11 mouse cellular contexts compared by ENCODE assay signal in genomic region chr14:124195331-124195730, GRCm38 (mm10).
DNase-seq lines count a peak whose midpoint lies in the region; ATAC-seq and TF ChIP-seq lines count a peak whose summit lies in the region.
"Had no signal": no experiment of that assay in that cellular context is flagged by ENCODE, and none has a peak within 500 bp of the region (broad histone marks: within the 10 kb centered on the region; RNA-seq: fewer than 3 reads in every experiment).

No protein-coding gene starts in this region.

- no peaks in the 10 kb centered on the region for H3K36me3 ChIP-seq in CH12.LX (replicated peaks in 1 of 2; ENCODE audit: control insufficient read depth in 1 of 2, insufficient read depth in 1 of 2, low read length in 1 of 2)
- no peaks in the 10 kb centered on the region for H3K36me3 ChIP-seq in forebrain, embryonic 14.5 days (ENCODE audit: control insufficient read depth, insufficient read depth, low read length)
- H3K36me3 ChIP-seq in midbrain, embryonic 13.5 days, result no peaks in the 10 kb centered on the region
- H3K36me3 ChIP-seq: liver, embryonic 13.5 days had no signal

- H3K27me3 ChIP-seq in CH12.LX (replicated peaks), result no peaks in the 10 kb centered on the region
- H3K27me3 ChIP-seq in forebrain, embryonic 14.5 days (replicated peaks; ENCODE audit: control insufficient read depth, insufficient read depth, low read length), result no peaks in the 10 kb centered on the region; the same call in 1 of the 2 replicates
- peaks cover 11% of the 10 kb centered on the region; the same call in 1 of the 2 replicates for H3K27me3 ChIP-seq in midbrain, embryonic 13.5 days

- no peak overlapping the region for H3K4me2 ChIP-seq in CH12.LX (ENCODE audit: insufficient read depth, low read depth, poor library complexity, severe bottlenecking)
- peak overlapping the region; percentile 33 for H3K4me2 ChIP-seq in forebrain, embryonic 14.5 days (ENCODE audit: low read length)
- H3K4me2 ChIP-seq in midbrain, embryonic 13.5 days (replicated peaks), result peak overlapping the region; percentile 37
- H3K4me2 ChIP-seq: liver, embryonic 13.5 days had no signal

- no peaks in the 10 kb centered on the region for H3K79me2 ChIP-seq in CH12.LX (replicated peaks; ENCODE audit: control insufficient read depth, extremely low read depth, insufficient read depth, poor library complexity, severe bottlenecking)

- dilution Hi-C loops in CH12.LX (cut with MboI; ENCODE audit: extremely low pct_ligation_motif_present, extremely low pct_unique_long_range_greater_than_20kb, low sequenced_read_pairs), result no loop called here

- ATAC-seq in forebrain, embryonic 14.5 days, result no peak
- no peak for ATAC-seq in midbrain, embryonic 13.5 days

- H3K9me3 ChIP-seq in CH12.LX (replicated peaks; ENCODE audit: low read length), result peaks cover 7% of the 10 kb centered on the region
- H3K9me3 ChIP-seq in forebrain, embryonic 14.5 days (replicated peaks; ENCODE audit: control insufficient read depth, low read length), result no peaks in the 10 kb centered on the region
- no peaks in the 10 kb centered on the region for H3K9me3 ChIP-seq in midbrain, embryonic 13.5 days
- H3K9me3 ChIP-seq: liver, embryonic 13.5 days had no signal

- DNase-seq in adrenal gland, postnatal 10 days, result peak; percentile 7
- no peak for DNase-seq in adrenal gland, postnatal 14 days
- peak; percentile 1 for DNase-seq in CH12.LX (ENCODE audit: extremely low read depth)
- peak; percentile 27 for DNase-seq in forebrain, embryonic 14.5 days (ENCODE audit: low spot score)
- DNase-seq in cerebellum, adult 8-10 months, result no peak
- no peak for DNase-seq in left cerebral cortex, postnatal 25 days (ENCODE audit: low spot score in 2 of 2)
- no peak for DNase-seq in testis, postnatal 14 days (ENCODE audit: low spot score)
- DNase-seq: adrenal gland, adult 2 months; kidney, postnatal 25 days; liver, embryonic 13.5 days had no signal

- intact Hi-C loops in left cerebral cortex, postnatal 25 days (cut with DNase I), result loop anchor here (10.0 kb wide), 1 partner anchor 571 kb away; the partner anchor contains the start of gene Nalcn

- no peak for TF ChIP-seq EP300 in CH12.LX (IDR thresholded peaks at IDR 0.05; ENCODE audit: low read length)

- no peak overlapping the region for H3K9ac ChIP-seq in CH12.LX (ENCODE audit: insufficient read depth, low read depth)
- no peak overlapping the region for H3K9ac ChIP-seq in forebrain, embryonic 14.5 days (ENCODE audit: low read length)
- H3K9ac ChIP-seq in midbrain, embryonic 13.5 days (replicated peaks), result no peak overlapping the region
- H3K9ac ChIP-seq: liver, embryonic 13.5 days had no signal

- TF ChIP-seq POLR2A in CH12.LX (IDR thresholded peaks at IDR 0.05; ENCODE audit: low read depth, low read length), result no peak

- WGBS in forebrain, embryonic 14.5 days, result 27% methylated on average over 10 of the region's 10 CpGs
- WGBS in midbrain, embryonic 13.5 days, result 30% methylated on average over 10 of the region's 10 CpGs

- no peak for TF ChIP-seq RAD21 in CH12.LX (IDR thresholded peaks at IDR 0.05; ENCODE audit: low read depth, low read length)

- in situ Hi-C loops in CH12.LX (cut with MboI; ENCODE audit: low pct_ligation_motif_present, low pct_unique_long_range_greater_than_20kb, low sequenced_read_pairs), result no loop called here

- no peak for TF ChIP-seq CTCF in CH12.LX (conservative IDR thresholded peaks at IDR 0.05 in 1 of 2, IDR thresholded peaks at IDR 0.05 in 1 of 2; ENCODE audit: low read depth in 2 of 2, low read length in 2 of 2)

- no peak overlapping the region for H3K4me3 ChIP-seq in CH12.LX (replicated peaks in 1 of 3; ENCODE audit: low read depth in 2 of 3, low read length in 2 of 3, poor library complexity in 1 of 3)
- H3K4me3 ChIP-seq in forebrain, embryonic 14.5 days (ENCODE audit: low read depth, low read length), result no peak overlapping the region
- H3K4me3 ChIP-seq in midbrain, embryonic 13.5 days (replicated peaks), result no peak overlapping the region; the same call in 1 of the 2 replicates
- H3K4me3 ChIP-seq: liver, embryonic 13.5 days had no signal

- H3K27ac ChIP-seq in CH12.LX (ENCODE audit: insufficient read depth, low read depth), result no peak overlapping the region
- no peak overlapping the region for H3K27ac ChIP-seq in forebrain, embryonic 14.5 days (ENCODE audit: low read depth, low read length)
- H3K27ac ChIP-seq in midbrain, embryonic 13.5 days, result 0 out of 2 replicates have a peak overlapping the region, but pooled peaks have one; percentile 0
- H3K27ac ChIP-seq: liver, embryonic 13.5 days had no signal

- no peaks in the 10 kb centered on the region for H3K4me1 ChIP-seq in CH12.LX (ENCODE audit: control insufficient read depth in 1 of 2, insufficient read depth in 2 of 2)
- H3K4me1 ChIP-seq in forebrain, embryonic 14.5 days (ENCODE audit: control insufficient read depth, insufficient read depth, low read length), result peaks cover 5% of the 10 kb centered on the region
- H3K4me1 ChIP-seq in midbrain, embryonic 13.5 days (replicated peaks), result peaks cover 20% of the 10 kb centered on the region
- H3K4me1 ChIP-seq: liver, embryonic 13.5 days had no signal

TF ChIP-seq in CH12.LX, 34 proteins besides CTCF, POLR2A, EP300 and RAD21:
- TF ChIP-seq MAX (IDR thresholded peaks at IDR 0.05; ENCODE audit: low read length) (no peak), TCF12 (IDR thresholded peaks at IDR 0.05; ENCODE audit: low read depth, low read length) (no peak), POLR2AphosphoS2 (IDR thresholded peaks at IDR 0.05; ENCODE audit: low read depth, low read length) (no peak), ZKSCAN1 (IDR thresholded peaks at IDR 0.05; ENCODE audit: borderline replicate concordance, low read depth, low read length) (no peak), ELF1 (IDR thresholded peaks at IDR 0.05; ENCODE audit: low read depth, low read length) (no peak), USF2 (conservative IDR thresholded peaks at IDR 0.05; ENCODE audit: low read depth, low read length) (no peak), ZNF384 (IDR thresholded peaks at IDR 0.05; ENCODE audit: low read depth, low read length) (no peak), UBTF (IDR thresholded peaks at IDR 0.05; ENCODE audit: low read depth, low read length) (no peak), JUN (IDR thresholded peaks at IDR 0.05; ENCODE audit: insufficient read depth, low read depth, low read length) (no peak), JUND (conservative IDR thresholded peaks at IDR 0.05; ENCODE audit: low read depth, low read length) (no peak), MYC (IDR thresholded peaks at IDR 0.05; ENCODE audit: low read depth, low read length) (no peak), ZC3H11A (IDR thresholded peaks at IDR 0.05; ENCODE audit: low read depth, low read length) (no peak), TBP (conservative IDR thresholded peaks at IDR 0.05; ENCODE audit: low read depth, low read length) (no peak), RCOR1 (conservative IDR thresholded peaks at IDR 0.05; ENCODE audit: low read depth, low read length) (no peak), SIN3A (IDR thresholded peaks at IDR 0.05; ENCODE audit: low read length) (no peak)

Comparison
In these comparisons a context has a peak if more than half of its experiments do, and no peak if none do; other contexts are left out.
1. DNase-seq: peak in adrenal gland, postnatal 10 days (single experiment), CH12.LX (single experiment) and forebrain, embryonic 14.5 days (single experiment); none in adrenal gland, postnatal 14 days (single experiment), cerebellum, adult 8-10 months (single experiment), left cerebral cortex, postnatal 25 days (0 of 2) and testis, postnatal 14 days (single experiment).